Mouse (Mus musculus) MN1 (cell line): ENCODE results near the gene Rab42.
A peak's percentile ranks its signal among the peaks of the same experiment; 100 is the strongest.
"Not testable (repeated sequence)": the region's sequence is repeated elsewhere in the genome, so short reads cannot be mapped to it uniquely, and the experiment has no call there.

ENCODE experiments used
- DNase-seq: peaks from one replicate; pipeline ENCODE4 v3.0.0-alpha.2; 2016; ENCODE audit warnings: low spot score

The Rab42 gene

GRCm38 (mm10) chr4:132311801-132312200, 8.6 kb upstream of the Rab42 start:
- no peak for DNase-seq

GRCm38 (mm10) chr4:132311209-132311608, 8.0 kb upstream of the Rab42 start:
- DNase-seq, result no peak

GRCm38 (mm10) chr4:132309849-132310472, 6.8 kb upstream of the Rab42 start:
- peak; percentile 45 for DNase-seq

- DNase-seq, result peak; percentile 43
These were observed 6.1 kb upstream of the Rab42 start for GRCm38 (mm10) chr4:132309140-132309848.

GRCm38 (mm10) chr4:132308437-132309139, 5.4 kb upstream of the Rab42 start:
- peak; percentile 90 for DNase-seq

- DNase-seq, result no peak
These were observed 2.8 kb upstream of the Rab42 start for GRCm38 (mm10) chr4:132306004-132306403.

- no peak for DNase-seq
These were observed 2.1 kb upstream of the Rab42 start for GRCm38 (mm10) chr4:132305276-132305675.

- not testable (repeated sequence) for DNase-seq
These were observed 299 bp upstream of the Rab42 start for GRCm38 (mm10) chr4:132303484-132303883.

GRCm38 (mm10) chr4:132301965-132302938, 933 bp downstream of the Rab42 start:
- no peak for DNase-seq

- DNase-seq, result no peak
These were observed 1.7 kb downstream of the Rab42 start for GRCm38 (mm10) chr4:132301486-132301885.

- no peak for DNase-seq
These were observed 3.3 kb downstream of the Rab42 start for GRCm38 (mm10) chr4:132299849-132300248.

GRCm38 (mm10) chr4:132295696-132296390, 7.3 kb downstream of the Rab42 start:
- peak; percentile 34 for DNase-seq

GRCm38 (mm10) chr4:132293682-132294240, 9.4 kb downstream of the Rab42 start:
- DNase-seq, result no peak

GRCm38 (mm10) chr4:132292988-132293387, 10.2 kb downstream of the Rab42 start:
- DNase-seq, result peak; percentile 56

- DNase-seq, result no peak
These were observed 11.4 kb downstream of the Rab42 start for GRCm38 (mm10) chr4:132291624-132292335.

GRCm38 (mm10) chr4:132291056-132291455, 12.1 kb downstream of the Rab42 start:
- DNase-seq, result no peak

- peak; percentile 48 for DNase-seq
These were observed 14.3 kb downstream of the Rab42 start for GRCm38 (mm10) chr4:132288840-132289239.

- DNase-seq, result no peak
These were observed 27.2 kb downstream of the Rab42 start for GRCm38 (mm10) chr4:132275949-132276348.

GRCm38 (mm10) chr4:132274156-132274862, 28.9 kb downstream of the Rab42 start, which contains the start of gene Taf12:
TSS of gene Taf12 (plus strand) at chr4:132274375.
- peak; percentile 97 for DNase-seq
